Mouse (Mus musculus) CH12.LX (cell line): ENCODE results near the gene Zfp830. TPM values are rescaled to one million over a fixed set of nuclear protein-coding genes. Genes with fewer than 3 reads are reported as not detected.
A peak's percentile ranks its signal among the peaks of the same experiment; 100 is the strongest.

Experiments
- DNase-seq: peaks from one replicate; pipeline ENCODE4 v3.0.0-alpha.2; 2013; ENCODE audit errors: extremely low read depth
- H3K27ac ChIP-seq: 2 replicates; pipeline ENCODE4 v1.5.1; 2012; ENCODE audit warnings: low read depth, mild to moderate bottlenecking, control low read depth, moderate library complexity; ENCODE audit not compliant: insufficient read depth
- H3K27me3 ChIP-seq: replicated peaks from 2 replicates; pipeline ENCODE3; 2012; ENCODE audit warnings: inconsistent platforms
- H3K36me3 ChIP-seq, 2 experiments: replicated peaks in 1 of 2; 2 replicates each; pipeline versions ENCODE3 to v1.6.1; 2012; ENCODE audit warnings: inconsistent platforms in 1 of 2, low read length in 1 of 2, mild to moderate bottlenecking in 1 of 2, mixed read lengths in 1 of 2, moderate library complexity in 1 of 2; ENCODE audit not compliant: control insufficient read depth in 1 of 2, insufficient read depth in 1 of 2
- H3K4me1 ChIP-seq, 2 experiments: 2 replicates each; pipeline ENCODE4 v1.6.1; 2012; ENCODE audit warnings: inconsistent platforms in 1 of 2, moderate library complexity in 1 of 2; ENCODE audit not compliant: insufficient read depth in 2 of 2, control insufficient read depth in 1 of 2
- H3K4me2 ChIP-seq: 2 replicates; pipeline ENCODE4 v1.6.1; 2012; ENCODE audit warnings: low read depth, mild to moderate bottlenecking, control low read depth; ENCODE audit not compliant: poor library complexity, insufficient read depth, severe bottlenecking
- H3K4me3 ChIP-seq, 3 experiments: fragments of 150-350 bp in 1 of 3; sonication (generic) in 1 of 3; replicated peaks in 1 of 3; 2 replicates each; pipeline versions ENCODE3 to v1.5.1; 2011 to 2012; ENCODE audit warnings: low read depth in 2 of 3, low read length in 2 of 3, mild to moderate bottlenecking in 2 of 3, moderate library complexity in 2 of 3, control low read depth in 1 of 3, improper control_type of control experiment in 1 of 3, inconsistent platforms in 1 of 3, mixed read lengths in 1 of 3; ENCODE audit not compliant: poor library complexity in 1 of 3
- H3K79me2 ChIP-seq: replicated peaks from 2 replicates; pipeline ENCODE4 v1.6.1; 2012; ENCODE audit warnings: mild to moderate bottlenecking, moderate library complexity; ENCODE audit not compliant: control insufficient read depth, poor library complexity, insufficient read depth, severe bottlenecking; ENCODE audit errors: extremely low read depth
- H3K9ac ChIP-seq: 2 replicates; pipeline ENCODE4 v1.6.1; 2012; ENCODE audit warnings: low read depth, mild to moderate bottlenecking, control low read depth, moderate library complexity; ENCODE audit not compliant: insufficient read depth
- H3K9me3 ChIP-seq: replicated peaks from 2 replicates; pipeline ENCODE3; 2012; ENCODE audit warnings: low read length, inconsistent platforms, mixed read lengths
- BHLHE40 ChIP-seq: IDR thresholded peaks from 2 replicates; pipeline ENCODE4 v1.6.1; 2011; ENCODE audit warnings: mild to moderate bottlenecking, low read depth, low read length, improper control_type of control experiment
- CTCF ChIP-seq, 2 experiments: IDR thresholded peaks in 1 of 2; conservative IDR thresholded peaks in 1 of 2; 2 replicates each; pipeline ENCODE4 v1.5.1; 2011 to 2012; ENCODE audit warnings: low read depth in 2 of 2, low read length in 2 of 2, improper control_type of control experiment in 1 of 2, inconsistent platforms in 1 of 2, mild to moderate bottlenecking in 1 of 2, moderate library complexity in 1 of 2
- ELF1 ChIP-seq: IDR thresholded peaks from 2 replicates; pipeline ENCODE4 v1.6.1; 2014; ENCODE audit warnings: low read depth, mild to moderate bottlenecking, inconsistent platforms, low read length, improper control_type of control experiment
- ETS1 ChIP-seq: conservative IDR thresholded peaks from 2 replicates; pipeline ENCODE4 v1.6.1; 2012; ENCODE audit warnings: low read depth, mild to moderate bottlenecking, inconsistent platforms, low read length, improper control_type of control experiment, moderate library complexity
- HCFC1 ChIP-seq: IDR thresholded peaks from 2 replicates; pipeline ENCODE4 v1.6.1; 2012; ENCODE audit warnings: low read depth, mild to moderate bottlenecking, inconsistent platforms, low read length, improper control_type of control experiment
- JUN ChIP-seq: IDR thresholded peaks from 2 replicates; pipeline ENCODE4 v1.6.1; 2011; ENCODE audit warnings: low read depth, mild to moderate bottlenecking, low read length, improper control_type of control experiment, moderate library complexity; ENCODE audit not compliant: insufficient read depth
- KAT2A ChIP-seq: IDR thresholded peaks from 2 replicates; pipeline ENCODE4 v1.6.1; 2012; ENCODE audit warnings: low read length, improper control_type of control experiment, inconsistent platforms; ENCODE audit not compliant: insufficient replicate concordance
- MAFK ChIP-seq: IDR thresholded peaks from 2 replicates; pipeline ENCODE4 v1.6.1; 2011; ENCODE audit warnings: low read length, improper control_type of control experiment; ENCODE audit not compliant: insufficient replicate concordance
- MEF2A ChIP-seq: IDR thresholded peaks from 2 replicates; pipeline ENCODE4 v1.6.1; 2014; ENCODE audit warnings: low read depth, mild to moderate bottlenecking, inconsistent platforms, low read length, improper control_type of control experiment, borderline replicate concordance
- MXI1 ChIP-seq: IDR thresholded peaks from 2 replicates; pipeline ENCODE4 v1.6.1; 2011; ENCODE audit warnings: mild to moderate bottlenecking, low read depth, low read length, improper control_type of control experiment
- MYC ChIP-seq: IDR thresholded peaks from 2 replicates; pipeline ENCODE4 v1.6.1; 2011; ENCODE audit warnings: low read depth, mild to moderate bottlenecking, improper control_type of control experiment, low read length
- RAD21 ChIP-seq: IDR thresholded peaks from 2 replicates; pipeline ENCODE4 v1.6.1; 2011; ENCODE audit warnings: low read depth, mild to moderate bottlenecking, low read length, improper control_type of control experiment, moderate library complexity
- SMC3 ChIP-seq: IDR thresholded peaks from 2 replicates; pipeline ENCODE4 v1.6.1; 2011; ENCODE audit warnings: low read depth, low read length, improper control_type of control experiment
- TBP ChIP-seq: conservative IDR thresholded peaks from 2 replicates; pipeline ENCODE4 v1.6.1; 2011; ENCODE audit warnings: low read depth, low read length, improper control_type of control experiment
- UBTF ChIP-seq: IDR thresholded peaks from 2 replicates; pipeline ENCODE4 v1.6.1; 2012; ENCODE audit warnings: low read depth, mild to moderate bottlenecking, inconsistent platforms, low read length, improper control_type of control experiment, moderate library complexity
- USF1 ChIP-seq: IDR thresholded peaks from 2 replicates; pipeline ENCODE4 v1.6.1; 2014; ENCODE audit warnings: low read depth, mild to moderate bottlenecking, inconsistent platforms, low read length, improper control_type of control experiment
- USF2 ChIP-seq: conservative IDR thresholded peaks from 2 replicates; pipeline ENCODE4 v1.6.1; 2011; ENCODE audit warnings: low read depth, low read length, improper control_type of control experiment
- ZMIZ1 ChIP-seq: IDR thresholded peaks from 2 replicates; pipeline ENCODE4 v1.6.1; 2012; ENCODE audit warnings: low read depth, mild to moderate bottlenecking, inconsistent platforms, low read length, improper control_type of control experiment
- ZNF384 ChIP-seq: IDR thresholded peaks from 2 replicates; pipeline ENCODE4 v1.6.1; 2012; ENCODE audit warnings: low read depth, low read length, improper control_type of control experiment, inconsistent platforms
- dilution Hi-C: fragments of 300-500 bp; cut with MboI; formaldehyde crosslinking; loops from 2 replicates; pipeline ENCODE4 v1.14.3; 2020; ENCODE audit warnings: low sequenced_read_pairs; ENCODE audit not compliant: extremely low pct_unique_long_range_greater_than_20kb, extremely low pct_ligation_motif_present
- in situ Hi-C: fragments of 300-500 bp; cut with MboI; formaldehyde crosslinking; loops from 3 replicates; pipeline ENCODE4 v1.14.3; 2019; ENCODE audit warnings: low sequenced_read_pairs, low pct_ligation_motif_present, low pct_unique_long_range_greater_than_20kb, mixed read lengths
- polyA plus RNA-seq: library from polyadenylated mRNA; unstranded; fragments of >175 nt; gene quantifications from 2 replicates; pipeline ENCODE4 v1.2.1, GENCODE M21; 2012; ENCODE audit warnings: low read depth; ENCODE audit not compliant: insufficient read length
- total RNA-seq, 2 experiments: library from RNA; depleted of rRNA; stranded (reverse); fragments of 300-350 nt in 1 of 2; fragments of >200 nt in 1 of 2; gene quantifications; 2 replicates each; pipeline ENCODE4 v1.2.3; 2012 to 2014

Zfp830 gene
- total and polyA plus RNA-seq, 3 experiments: 29.9 to 38.7 (median 32.4) TPM

GRCm38 (mm10) chr11:82806656-82807055 lies 42.5 kb downstream of the Zfp830 start:
- dilution Hi-C loops (no loop called here), in situ Hi-C loops (no loop called here)
- Histone ChIP-seq H3K27ac (no peak overlapping the region), H3K27me3 (no peaks in the 10 kb centered on the region), H3K4me3 (no peak overlapping the region), H3K4me2 (no peak overlapping the region), H3K9ac (no peak overlapping the region), H3K79me2 (no peaks in the 10 kb centered on the region), H3K36me3 (peaks cover 57 to 63% of the 10 kb centered on the region in 2 experiments), H3K9me3 (no peaks in the 10 kb centered on the region), H3K4me1 (peaks cover 0 to 7% of the 10 kb centered on the region in 2 experiments; a peak in 2 of 4 replicates)
- TF ChIP-seq MYC: no peak
- TF ChIP-seq SMC3: no peak
- TF ChIP-seq KAT2A: no peak
- TF ChIP-seq JUN: no peak
- no peak for TF ChIP-seq TBP
- no peak for TF ChIP-seq BHLHE40
- TF ChIP-seq ZMIZ1: no peak; the same call in 1 of the 2 replicates
- TF ChIP-seq USF1: no peak
- TF ChIP-seq MEF2A: no peak
- TF ChIP-seq ETS1: no peak
- TF ChIP-seq UBTF: no peak
- TF ChIP-seq USF2: no peak
- no peak for TF ChIP-seq MAFK
- TF ChIP-seq MXI1: no peak
- no peak for DNase-seq

GRCm38 (mm10) chr11:82807370-82807769 lies 43.2 kb downstream of the Zfp830 start:
- Histone ChIP-seq H3K4me3 (no peak overlapping the region), H3K4me2 (no peak overlapping the region), H3K27ac (no peak overlapping the region), H3K9ac (no peak overlapping the region), H3K4me1 (peaks cover 0 to 7% of the 10 kb centered on the region in 2 experiments; a peak in 2 of 4 replicates), H3K27me3 (no peaks in the 10 kb centered on the region), H3K36me3 (peaks cover 57 to 61% of the 10 kb centered on the region in 2 experiments), H3K79me2 (no peaks in the 10 kb centered on the region), H3K9me3 (no peaks in the 10 kb centered on the region)
- dilution Hi-C loops: no loop called here
- no peak for DNase-seq
- in situ Hi-C loops: no loop called here
- TF ChIP-seq CTCF (conservative IDR thresholded peaks at IDR 0.05 in 1 of 2, IDR thresholded peaks at IDR 0.05 in 1 of 2; ENCODE audit: low read depth in 2 of 2, low read length in 2 of 2): peak in 1 of 2 experiments; percentile 24; a peak in 1 of 4 replicates
- TF ChIP-seq ETS1: no peak
- TF ChIP-seq MYC: no peak
- TF ChIP-seq HCFC1: no peak
- no peak for TF ChIP-seq TBP
- peak; percentile 23 for TF ChIP-seq SMC3
- peak; percentile 12 for TF ChIP-seq RAD21
- no peak for TF ChIP-seq BHLHE40
- no peak for TF ChIP-seq ELF1
- TF ChIP-seq ZNF384: peak; percentile 89
